Mouse (Mus musculus): ENCODE data around the gene Pold2. TPM values are rescaled to one million over a fixed set of nuclear protein-coding genes. Genes with fewer than 3 reads are reported as not detected.
A peak's percentile ranks its signal among the peaks of the same experiment; 100 is the strongest.

Gene Pold2
- total and polyA plus RNA-seq, 3 experiments, result 261 to 366 TPM; not detected in 1

DNA sequence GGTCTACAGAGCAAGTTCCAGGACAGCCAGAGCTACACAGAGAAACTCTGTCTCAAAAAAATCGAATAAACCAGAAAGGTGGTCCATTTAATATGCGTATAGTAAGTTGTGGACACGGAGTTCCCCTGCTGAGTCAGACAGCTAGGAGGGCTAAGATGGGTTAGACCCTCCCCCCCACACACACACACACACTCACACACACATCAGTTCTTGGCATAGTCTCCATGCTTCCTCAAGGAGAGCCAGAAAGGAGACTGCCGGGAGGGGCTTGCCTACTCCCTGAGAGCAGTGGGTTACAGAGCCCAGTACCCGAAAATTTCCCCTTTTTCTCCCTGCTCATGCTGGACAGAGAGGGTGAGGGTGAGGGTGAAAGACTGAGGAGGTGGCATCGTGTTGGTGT, 17.5 kb downstream of the Pold2 start:
- Histone ChIP-seq H3K79me2 (ENCODE audit: control insufficient read depth, insufficient read depth, low read length, poor library complexity) (no peaks in the 10 kb centered on the region), H3K9me3 (replicated peaks; ENCODE audit: insufficient read depth, low read length) (no peaks in the 10 kb centered on the region), H3K27me3 (ENCODE audit: control insufficient read depth in 1 of 2, insufficient read depth in 2 of 2, low read length in 2 of 2) (peaks cover 0 to 3% of the 10 kb centered on the region in 2 experiments; a peak in 2 of 4 replicates), H3K9ac (ENCODE audit: control insufficient read depth, low read depth, low read length, poor library complexity, severe bottlenecking) (no peak overlapping the region), H3K4me1 (ENCODE audit: control insufficient read depth in 1 of 2, insufficient read depth in 2 of 2, low read length in 2 of 2) (no peaks in the 10 kb centered on the region), H3K4me3 (ENCODE audit: control insufficient read depth in 1 of 2, insufficient read depth in 1 of 2, low read depth in 2 of 2, low read length in 2 of 2) (no peak overlapping the region), H3K27ac (ENCODE audit: control insufficient read depth, low read depth, low read length) (no peak overlapping the region), H3K36me3 (ENCODE audit: control insufficient read depth in 1 of 2, insufficient read depth in 2 of 2, low read length in 2 of 2) (no peaks in the 10 kb centered on the region)
- no peak for DNase-seq (ENCODE audit: low read depth, low spot score)
- TF ChIP-seq GABPA (IDR thresholded peaks at IDR 0.05; ENCODE audit: low read depth, low read length) (no peak), MYB (IDR thresholded peaks at IDR 0.05; ENCODE audit: low read depth, low read length) (no peak), RCOR1 (IDR thresholded peaks at IDR 0.05; ENCODE audit: low read depth, low read length) (no peak), NELFE (IDR thresholded peaks at IDR 0.05; ENCODE audit: low read depth, low read length) (no peak), JUND (IDR thresholded peaks at IDR 0.05; ENCODE audit: low read depth, low read length) (no peak), CTCF (IDR thresholded peaks at IDR 0.05 in 2 of 3, conservative IDR thresholded peaks at IDR 0.05 in 1 of 3; ENCODE audit: control insufficient read depth in 1 of 3, insufficient read depth in 1 of 3, low read depth in 2 of 3, low read length in 3 of 3, poor library complexity in 1 of 3, severe bottlenecking in 1 of 3) (no peak), POLR2AphosphoS5 (IDR thresholded peaks at IDR 0.05; ENCODE audit: borderline replicate concordance, low read depth, low read length) (no peak), USF1 (IDR thresholded peaks at IDR 0.05; ENCODE audit: low read depth, low read length) (no peak), TBP (IDR thresholded peaks at IDR 0.05; ENCODE audit: low read depth, low read length) (no peak), ZKSCAN1 (IDR thresholded peaks at IDR 0.05; ENCODE audit: low read depth, low read length) (no peak), POLR2A (IDR thresholded peaks at IDR 0.05; ENCODE audit: control insufficient read depth in 1 of 2, insufficient read depth in 1 of 2, low read depth in 1 of 2, low read length in 2 of 2, poor library complexity in 1 of 2) (no peak), CHD2 (IDR thresholded peaks at IDR 0.05; ENCODE audit: low read length) (no peak), EP300 (IDR thresholded peaks at IDR 0.05; ENCODE audit: low read depth in 1 of 2, low read length in 2 of 2) (no peak), E2F4 (IDR thresholded peaks at IDR 0.05; ENCODE audit: borderline replicate concordance, low read depth, low read length) (no peak)

GRCm38 (mm10) chr11:5859883-5860550, 18.1 kb downstream of the Pold2 start:
- no peaks in the 10 kb centered on the region for H3K79me2 ChIP-seq (ENCODE audit: control insufficient read depth, insufficient read depth, low read length, poor library complexity)
- peaks cover 0 to 3% of the 10 kb centered on the region in 2 experiments; a peak in 2 of 4 replicates for H3K27me3 ChIP-seq (ENCODE audit: control insufficient read depth in 1 of 2, insufficient read depth in 2 of 2, low read length in 2 of 2)
- no peak overlapping the region for H3K4me3 ChIP-seq (ENCODE audit: control insufficient read depth in 1 of 2, insufficient read depth in 1 of 2, low read depth in 2 of 2, low read length in 2 of 2)
- no peaks in the 10 kb centered on the region for H3K36me3 ChIP-seq (ENCODE audit: control insufficient read depth in 1 of 2, insufficient read depth in 2 of 2, low read length in 2 of 2)
- H3K27ac ChIP-seq (ENCODE audit: control insufficient read depth, low read depth, low read length), result no peak overlapping the region
- no peaks in the 10 kb centered on the region for H3K4me1 ChIP-seq (ENCODE audit: control insufficient read depth in 1 of 2, insufficient read depth in 2 of 2, low read length in 2 of 2)
- H3K9me3 ChIP-seq (replicated peaks; ENCODE audit: insufficient read depth, low read length), result no peaks in the 10 kb centered on the region
- H3K9ac ChIP-seq (ENCODE audit: control insufficient read depth, low read depth, low read length, poor library complexity, severe bottlenecking), result no peak overlapping the region
- no peak for DNase-seq (ENCODE audit: low read depth, low spot score)
- TF ChIP-seq JUND (IDR thresholded peaks at IDR 0.05; ENCODE audit: low read depth, low read length) (no peak), ZKSCAN1 (IDR thresholded peaks at IDR 0.05; ENCODE audit: low read depth, low read length) (no peak)

GRCm38 (mm10) chr11:5858723-5859122, 19.4 kb downstream of the Pold2 start:
- no peak overlapping the region for H3K27ac ChIP-seq (ENCODE audit: control insufficient read depth, low read depth, low read length)
- peak; percentile 55 to 73 (median 60) for TF ChIP-seq CTCF (IDR thresholded peaks at IDR 0.05 in 2 of 3, conservative IDR thresholded peaks at IDR 0.05 in 1 of 3; ENCODE audit: control insufficient read depth in 1 of 3, insufficient read depth in 1 of 3, low read depth in 2 of 3, low read length in 3 of 3, poor library complexity in 1 of 3, severe bottlenecking in 1 of 3)
- TF ChIP-seq HCFC1 (IDR thresholded peaks at IDR 0.05; ENCODE audit: low read depth, low read length), result no peak
- TF ChIP-seq SMC3 (IDR thresholded peaks at IDR 0.05; ENCODE audit: low read depth, low read length), result peak; percentile 41
- TF ChIP-seq ZMIZ1 (IDR thresholded peaks at IDR 0.05; ENCODE audit: low read depth, low read length), result no peak
- peak; percentile 13; the same call in 1 of the 2 replicates for TF ChIP-seq RAD21 (IDR thresholded peaks at IDR 0.05; ENCODE audit: low read depth, low read length)
- no peak overlapping the region for H3K4me3 ChIP-seq (ENCODE audit: control insufficient read depth in 1 of 2, insufficient read depth in 1 of 2, low read depth in 2 of 2, low read length in 2 of 2)
- H3K79me2 ChIP-seq (ENCODE audit: control insufficient read depth, insufficient read depth, low read length, poor library complexity), result no peaks in the 10 kb centered on the region
- no peaks in the 10 kb centered on the region for H3K36me3 ChIP-seq (ENCODE audit: control insufficient read depth in 1 of 2, insufficient read depth in 2 of 2, low read length in 2 of 2)
- peaks cover 0 to 3% of the 10 kb centered on the region in 2 experiments; a peak in 2 of 4 replicates for H3K27me3 ChIP-seq (ENCODE audit: control insufficient read depth in 1 of 2, insufficient read depth in 2 of 2, low read length in 2 of 2)
- no peaks in the 10 kb centered on the region for H3K9me3 ChIP-seq (replicated peaks; ENCODE audit: insufficient read depth, low read length)
- peak; percentile 52 for DNase-seq (ENCODE audit: low read depth, low spot score)
- no peak overlapping the region for H3K9ac ChIP-seq (ENCODE audit: control insufficient read depth, low read depth, low read length, poor library complexity, severe bottlenecking)
- H3K4me1 ChIP-seq (ENCODE audit: control insufficient read depth in 1 of 2, insufficient read depth in 2 of 2, low read length in 2 of 2), result no peaks in the 10 kb centered on the region

Data from MEL (cell line).